Mouse (Mus musculus): ENCODE results near the gene Btg1. TPM values are rescaled to one million over a fixed set of nuclear protein-coding genes. Genes with fewer than 3 reads are reported as not detected.

Btg1 gene
- polyA plus RNA-seq, 1 experiment from 2014 or later = 87.6 TPM

DNA sequence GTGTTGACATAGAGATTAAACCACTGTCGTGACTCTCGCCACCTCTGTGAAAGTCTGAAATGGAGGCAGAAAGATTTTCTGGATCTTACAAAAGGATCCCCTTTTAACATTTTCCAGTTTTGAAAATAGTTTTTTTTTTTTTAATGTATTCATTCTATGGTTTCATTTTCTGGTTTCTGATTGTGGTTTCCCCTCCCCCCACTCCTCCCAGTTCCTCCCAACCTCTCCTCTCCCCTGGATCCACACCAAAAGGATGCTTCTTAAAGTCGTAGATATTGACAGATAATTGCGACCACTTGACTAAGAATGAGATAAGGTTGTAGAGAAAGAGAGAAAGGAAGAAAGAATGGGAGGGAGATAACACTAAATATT, 16.3 kb downstream of the Btg1 start:
- 79% methylated on average over 4 of the region's 4 CpGs for WGBS
- ATAC-seq (ENCODE audit: insufficient number of reproducible peaks, low FRiP score, low TSS enrichment, low read depth) = no peak
- Histone ChIP-seq H3K4me3 (replicated peaks) (no peak overlapping the region), H3K9ac (no peak overlapping the region), H3K27me3 (no peaks in the 10 kb centered on the region), H3K36me3 (no peaks in the 10 kb centered on the region), H3K27ac (replicated peaks) (no peak overlapping the region), H3K4me1 (0 out of 2 replicates have a peak, but pooled peaks cover 19% of the 10 kb centered on the region), H3K4me2 (replicated peaks) (no peak overlapping the region), H3K9me3 (replicated peaks) (no peaks in the 10 kb centered on the region)

DNA sequence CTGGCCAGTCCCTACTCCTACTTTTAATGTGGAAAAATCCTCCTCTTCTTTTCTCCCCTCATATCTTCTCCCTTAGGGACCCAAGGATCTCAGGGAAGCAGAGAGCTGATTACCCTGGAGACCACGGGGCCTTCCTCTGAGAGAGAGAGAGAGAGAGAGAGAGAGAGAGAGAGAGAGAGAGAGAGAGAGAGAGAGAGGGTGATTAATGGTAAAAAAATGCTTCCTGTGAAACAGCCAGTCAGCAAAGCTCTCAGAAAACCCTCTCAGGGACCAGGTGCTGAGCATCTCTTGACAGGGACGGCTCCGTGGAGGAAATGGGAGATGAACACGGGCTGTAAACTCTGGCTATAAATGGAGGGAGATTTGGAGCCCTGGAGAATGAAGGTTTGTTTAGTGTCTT, 18.7 kb downstream of the Btg1 start:
- H3K27ac ChIP-seq (replicated peaks) = no peak overlapping the region
- no peak overlapping the region for H3K9ac ChIP-seq
- H3K4me3 ChIP-seq (replicated peaks) = no peak overlapping the region
- WGBS = 57% methylated on average over 4 of the region's 4 CpGs
- 0 out of 2 replicates have a peak, but pooled peaks cover 6% of the 10 kb centered on the region for H3K4me1 ChIP-seq
- no peaks in the 10 kb centered on the region for H3K36me3 ChIP-seq
- no peaks in the 10 kb centered on the region for H3K27me3 ChIP-seq
- no peak overlapping the region for H3K4me2 ChIP-seq (replicated peaks)
- no peaks in the 10 kb centered on the region for H3K9me3 ChIP-seq (replicated peaks)
- no peak for ATAC-seq (ENCODE audit: insufficient number of reproducible peaks, low FRiP score, low TSS enrichment, low read depth)

DNA sequence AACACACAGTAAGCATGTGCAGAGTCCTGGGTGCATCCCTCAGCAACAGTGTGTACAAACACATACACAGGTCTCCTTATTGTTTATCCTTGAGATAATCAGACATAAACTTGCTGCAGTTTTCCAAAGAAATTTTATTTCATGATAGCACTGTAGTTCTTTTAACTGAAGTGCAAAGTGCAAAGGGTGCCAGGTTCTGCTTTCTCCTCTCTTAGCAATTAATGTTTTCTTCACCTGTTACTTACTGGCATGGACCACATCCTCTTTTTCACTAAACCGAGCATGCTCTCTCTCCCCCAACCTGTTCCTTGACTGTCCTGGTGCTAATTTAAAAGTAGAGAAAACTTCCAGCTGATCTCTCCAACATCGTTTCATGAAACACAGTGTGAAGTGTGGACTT, 21.7 kb downstream of the Btg1 start:
- Histone ChIP-seq H3K4me1 (0 out of 2 replicates have a peak, but pooled peaks cover 3% of the 10 kb centered on the region), H3K27ac (replicated peaks) (no peak overlapping the region), H3K9me3 (replicated peaks) (no peaks in the 10 kb centered on the region), H3K36me3 (no peaks in the 10 kb centered on the region), H3K27me3 (no peaks in the 10 kb centered on the region), H3K4me2 (replicated peaks) (no peak overlapping the region), H3K9ac (no peak overlapping the region), H3K4me3 (replicated peaks) (no peak overlapping the region)
- 85% methylated on average over 2 of the region's 2 CpGs for WGBS
- no peak for ATAC-seq (ENCODE audit: insufficient number of reproducible peaks, low FRiP score, low TSS enrichment, low read depth)

- Histone ChIP-seq H3K4me2 (replicated peaks) (no peak overlapping the region), H3K9ac (no peak overlapping the region), H3K4me1 (peaks cover 10% of the 10 kb centered on the region), H3K27me3 (no peaks in the 10 kb centered on the region), H3K9me3 (replicated peaks) (no peaks in the 10 kb centered on the region), H3K27ac (replicated peaks) (no peak overlapping the region), H3K4me3 (replicated peaks) (no peak overlapping the region), H3K36me3 (no peaks in the 10 kb centered on the region)
- WGBS = 67% methylated on average over 4 of the region's 4 CpGs
- no peak for ATAC-seq (ENCODE audit: insufficient number of reproducible peaks, low FRiP score, low TSS enrichment, low read depth)
Observed at GRCm38 (mm10) chr10:96642014-96642413, 25.2 kb downstream of the Btg1 start.

GRCm38 (mm10) chr10:96642751-96643150, 25.9 kb downstream of the Btg1 start:
- no peak for ATAC-seq (ENCODE audit: insufficient number of reproducible peaks, low FRiP score, low TSS enrichment, low read depth)
- Histone ChIP-seq H3K27me3 (no peaks in the 10 kb centered on the region), H3K9ac (no peak overlapping the region), H3K4me3 (replicated peaks) (no peak overlapping the region), H3K36me3 (no peaks in the 10 kb centered on the region), H3K4me1 (peaks cover 14% of the 10 kb centered on the region), H3K27ac (replicated peaks) (no peak overlapping the region), H3K9me3 (replicated peaks) (no peaks in the 10 kb centered on the region), H3K4me2 (replicated peaks) (no peak overlapping the region)
- 40% methylated on average over 6 of the region's 6 CpGs for WGBS

DNA sequence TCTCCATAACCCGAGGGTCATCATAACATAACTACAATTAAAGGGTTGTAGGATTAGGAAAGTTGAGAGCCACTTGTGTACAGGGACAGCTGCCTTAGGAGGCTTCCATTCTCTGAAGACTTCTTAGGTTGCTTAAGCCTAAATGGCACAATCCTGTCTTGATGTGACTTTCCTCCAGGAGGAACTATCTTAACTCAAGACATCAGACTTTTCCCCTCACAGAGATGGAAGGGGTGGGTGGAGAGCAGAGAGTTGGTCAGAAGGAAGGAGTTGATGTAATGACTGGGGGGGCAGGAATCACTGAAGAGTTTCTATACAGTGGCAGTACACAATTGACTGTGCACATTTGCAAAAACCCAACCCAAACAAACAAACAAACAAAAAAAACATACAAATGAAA, 28.4 kb downstream of the Btg1 start:
- no peak overlapping the region for H3K27ac ChIP-seq (replicated peaks)
- no peak for ATAC-seq (ENCODE audit: insufficient number of reproducible peaks, low FRiP score, low TSS enrichment, low read depth)
- no peaks in the 10 kb centered on the region for H3K27me3 ChIP-seq
- WGBS = 78% methylated on average over 1 of the region's 1 CpGs
- no peak overlapping the region for H3K4me3 ChIP-seq (replicated peaks)
- no peaks in the 10 kb centered on the region for H3K36me3 ChIP-seq
- no peak overlapping the region for H3K9ac ChIP-seq
- H3K4me1 ChIP-seq = peaks cover 14% of the 10 kb centered on the region
- H3K4me2 ChIP-seq (replicated peaks) = no peak overlapping the region
- H3K9me3 ChIP-seq (replicated peaks) = no peaks in the 10 kb centered on the region

DNA sequence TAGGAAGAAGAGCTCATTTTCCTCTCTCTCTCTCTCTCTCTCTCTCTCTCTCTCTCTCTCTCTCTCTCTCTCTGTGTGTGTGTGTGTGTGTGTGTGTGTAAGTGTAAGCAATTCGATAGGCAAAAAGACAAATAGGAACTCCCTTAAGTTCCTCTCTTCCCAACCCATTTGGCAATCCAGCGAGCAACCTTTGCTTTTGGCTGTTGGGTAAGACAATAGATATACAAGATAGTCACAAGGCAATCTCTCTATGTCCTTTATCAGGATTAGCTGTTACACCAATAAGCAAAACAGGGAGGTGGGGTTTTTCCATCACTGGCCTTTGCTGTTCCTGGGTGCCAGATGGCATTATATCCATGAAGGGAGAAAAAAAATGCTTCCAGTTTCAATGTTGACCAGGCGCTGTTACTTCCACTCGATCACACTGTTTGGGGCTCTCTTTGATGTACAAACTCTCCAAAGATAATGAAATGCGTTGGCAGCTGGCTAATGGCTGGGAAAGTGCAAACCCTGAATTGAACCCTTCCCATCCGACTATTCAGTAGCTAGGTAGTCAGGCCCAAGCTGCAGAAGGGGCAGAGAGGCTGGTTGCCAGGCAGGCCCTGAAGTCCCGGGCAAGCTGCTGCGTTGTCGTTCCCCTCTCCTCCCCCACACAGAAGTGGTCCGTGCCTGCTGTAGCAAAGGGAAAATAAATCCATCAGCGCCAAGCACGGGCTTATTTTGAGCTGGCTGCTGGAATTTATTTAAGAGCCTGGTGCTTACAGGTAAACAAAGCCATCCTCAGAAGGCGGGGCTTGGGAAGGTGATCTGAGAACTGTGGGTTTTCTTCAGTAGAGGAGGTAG, 29.4 kb downstream of the Btg1 start:
- H3K27ac ChIP-seq (replicated peaks) = 0 out of 2 replicates have a peak overlapping the region, but pooled peaks have one; percentile 44
- 22% methylated on average over 13 of the region's 13 CpGs for WGBS
- no peaks in the 10 kb centered on the region for H3K36me3 ChIP-seq
- H3K4me2 ChIP-seq (replicated peaks) = peak overlapping the region; percentile 17; the same call in 1 of the 2 replicates
- no peaks in the 10 kb centered on the region for H3K9me3 ChIP-seq (replicated peaks)
- H3K9ac ChIP-seq = no peak overlapping the region
- peaks cover 14% of the 10 kb centered on the region for H3K4me1 ChIP-seq
- H3K4me3 ChIP-seq (replicated peaks) = peak overlapping the region; percentile 8; the same call in 1 of the 2 replicates
- no peaks in the 10 kb centered on the region for H3K27me3 ChIP-seq
- 0 out of 2 replicates have a peak, but pooled peaks have one; percentile 51 for ATAC-seq (ENCODE audit: insufficient number of reproducible peaks, low FRiP score, low TSS enrichment, low read depth)

DNA sequence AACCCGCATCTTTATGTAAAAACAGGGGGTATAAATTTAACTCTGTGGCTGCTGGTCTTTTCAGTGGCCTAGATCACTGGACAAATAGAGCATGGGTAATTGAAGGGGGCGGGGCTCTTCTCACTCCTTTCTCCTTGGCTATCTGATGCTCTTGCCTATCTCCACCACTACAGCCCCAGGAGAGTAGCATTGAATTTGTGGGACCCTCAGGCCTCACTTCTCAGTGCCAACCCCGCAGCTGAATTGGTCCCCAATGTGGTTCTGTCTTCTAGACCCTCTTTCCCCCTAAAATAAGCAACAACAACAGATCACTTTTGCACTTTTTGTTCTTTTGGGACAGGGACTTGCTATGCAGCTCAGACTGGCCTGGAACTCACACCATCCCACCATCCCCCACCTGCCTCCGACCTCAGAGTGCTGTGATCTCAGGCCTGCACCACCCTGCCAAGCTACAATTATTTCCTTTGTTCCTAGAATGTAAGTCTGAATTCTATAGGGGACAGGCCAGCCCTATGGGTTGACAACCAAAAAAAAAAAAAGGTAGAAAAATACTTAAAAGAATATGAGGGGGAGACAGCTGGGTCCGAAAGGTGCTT, 30.2 kb downstream of the Btg1 start:
- Histone ChIP-seq H3K27ac (replicated peaks) (no peak overlapping the region), H3K9ac (no peak overlapping the region), H3K27me3 (no peaks in the 10 kb centered on the region), H3K9me3 (replicated peaks) (no peaks in the 10 kb centered on the region), H3K4me2 (replicated peaks) (peak overlapping the region; percentile 17; the same call in 1 of the 2 replicates), H3K4me1 (peaks cover 14% of the 10 kb centered on the region), H3K4me3 (replicated peaks) (no peak overlapping the region; the same call in 1 of the 2 replicates), H3K36me3 (no peaks in the 10 kb centered on the region)
- 0 out of 2 replicates have a peak, but pooled peaks have one; percentile 19 for ATAC-seq (ENCODE audit: insufficient number of reproducible peaks, low FRiP score, low TSS enrichment, low read depth)
- 55% methylated on average over 5 of the region's 5 CpGs for WGBS

GRCm38 (mm10) chr10:96648161-96648561, 31.4 kb downstream of the Btg1 start:
- Histone ChIP-seq H3K9ac (no peak overlapping the region), H3K4me1 (peaks cover 14% of the 10 kb centered on the region), H3K27me3 (no peaks in the 10 kb centered on the region), H3K4me2 (replicated peaks) (no peak overlapping the region), H3K27ac (replicated peaks) (no peak overlapping the region), H3K9me3 (replicated peaks) (no peaks in the 10 kb centered on the region), H3K36me3 (no peaks in the 10 kb centered on the region), H3K4me3 (replicated peaks) (no peak overlapping the region)
- WGBS = 54% methylated on average over 3 of the region's 3 CpGs
- no peak for ATAC-seq (ENCODE audit: insufficient number of reproducible peaks, low FRiP score, low TSS enrichment, low read depth)

DNA sequence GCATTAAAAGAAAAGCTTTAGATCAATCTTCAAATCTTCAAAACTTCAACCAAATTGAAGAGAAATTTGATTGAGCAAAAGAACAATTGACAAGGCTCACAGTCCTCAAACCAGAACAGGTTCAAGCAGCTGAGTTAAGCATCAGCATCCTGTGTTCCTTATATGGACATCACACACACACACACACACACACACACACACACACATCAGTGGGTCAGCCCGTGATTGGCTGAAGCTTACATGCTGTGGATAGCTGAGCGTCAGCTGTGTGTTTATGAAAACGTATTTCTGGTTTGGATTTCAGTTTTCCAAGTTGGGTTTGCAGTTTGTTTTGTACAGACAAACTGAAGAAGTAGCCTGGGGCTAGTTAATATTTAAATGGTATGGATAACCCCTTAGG, 32.7 kb downstream of the Btg1 start:
- Histone ChIP-seq H3K27ac (replicated peaks) (no peak overlapping the region), H3K9me3 (replicated peaks) (no peaks in the 10 kb centered on the region), H3K9ac (no peak overlapping the region), H3K36me3 (no peaks in the 10 kb centered on the region), H3K4me1 (peaks cover 14% of the 10 kb centered on the region), H3K4me2 (replicated peaks) (no peak overlapping the region), H3K27me3 (no peaks in the 10 kb centered on the region), H3K4me3 (replicated peaks) (no peak overlapping the region)
- WGBS = 55% methylated on average over 3 of the region's 3 CpGs
- no peak for ATAC-seq (ENCODE audit: insufficient number of reproducible peaks, low FRiP score, low TSS enrichment, low read depth)

GRCm38 (mm10) chr10:96652372-96652771, 35.6 kb downstream of the Btg1 start:
- ATAC-seq (ENCODE audit: insufficient number of reproducible peaks, low FRiP score, low TSS enrichment, low read depth) = no peak; the same call in 1 of the 2 replicates
- Histone ChIP-seq H3K9me3 (replicated peaks) (no peaks in the 10 kb centered on the region), H3K4me3 (replicated peaks) (no peak overlapping the region), H3K9ac (no peak overlapping the region), H3K4me2 (replicated peaks) (no peak overlapping the region), H3K4me1 (peaks cover under 1% of the 10 kb centered on the region; the same call in 1 of the 2 replicates), H3K27ac (replicated peaks) (no peak overlapping the region), H3K27me3 (no peaks in the 10 kb centered on the region), H3K36me3 (no peaks in the 10 kb centered on the region)
- WGBS = 79% methylated on average over 2 of the region's 2 CpGs

All from embryonic facial prominence, embryonic 15.5 days (tissue).